Mouse (Mus musculus) lung, embryonic 16.5 days (tissue): ENCODE data around the gene Dpysl5. TPM values are rescaled to one million over a fixed set of nuclear protein-coding genes. Genes with fewer than 3 reads are reported as not detected.
A peak's percentile ranks its signal among the peaks of the same experiment; 100 is the strongest.

ENCODE experiments used
- ATAC-seq: fragments of 200-750 bp; cut with Nextera tagmentation; 2 replicates; pipeline ENCODE4 v1.8.0; 2017; ENCODE audit warnings: low read depth, mild to moderate bottlenecking, moderate library complexity
- H3K27ac ChIP-seq: fragments of 300-500 bp; sonication (generic); 2 replicates; pipeline ENCODE4 v1.5.1; 2014; ENCODE audit warnings: mild to moderate bottlenecking, control low read depth, low read length
- H3K27me3 ChIP-seq: fragments of 300-500 bp; sonication (generic); 2 replicates; pipeline ENCODE4 v1.6.1; 2014; ENCODE audit warnings: low read depth, low read length, mixed read lengths; ENCODE audit not compliant: control insufficient read depth, insufficient read depth
- H3K36me3 ChIP-seq: fragments of 300-500 bp; sonication (generic); 2 replicates; pipeline ENCODE4 v1.6.1; 2014; ENCODE audit warnings: low read length; ENCODE audit not compliant: control insufficient read depth, insufficient read depth
- H3K4me1 ChIP-seq: fragments of 300-500 bp; sonication (generic); replicated peaks from 2 replicates; pipeline ENCODE4 v1.6.1; 2014; ENCODE audit warnings: low read length, mixed read lengths; ENCODE audit not compliant: control insufficient read depth, insufficient read depth
- H3K4me2 ChIP-seq: fragments of 300-500 bp; sonication (generic); 2 replicates; pipeline ENCODE4 v1.6.1; 2014; ENCODE audit warnings: low read depth, low read length, control low read depth
- H3K4me3 ChIP-seq: fragments of 300-500 bp; sonication (generic); 2 replicates; pipeline ENCODE4 v1.5.1; 2014; ENCODE audit warnings: mild to moderate bottlenecking, low read length, control low read depth
- H3K9ac ChIP-seq: fragments of 300-500 bp; sonication (generic); 2 replicates; pipeline ENCODE4 v1.6.1; 2014; ENCODE audit warnings: low read length, control low read depth
- H3K9me3 ChIP-seq: fragments of 300-500 bp; sonication (generic); 2 replicates; pipeline ENCODE4 v1.6.1; 2016; ENCODE audit warnings: low read length; ENCODE audit not compliant: control insufficient read depth
- WGBS: fragments of 180-500 bp; shearing (Covaris S2); extraction: QIAGEN DNeasy Blood & Tissue Kit; methylation state at CpG from one replicate; pipeline ENCODE4 v1.1.7; 2014; 5-methylcytosine and 5-hydroxymethylcytosine counted together
- polyA plus RNA-seq: library from polyadenylated mRNA; unstranded; fragments of >200 nt; fragmentation: Nextera tagmentation; extraction: Ambion mirVana; gene quantifications from 2 replicates; pipeline ENCODE4 v1.2.1, GENCODE M21; 2015

Dpysl5 gene
- polyA plus RNA-seq, 1 experiment from 2014 or later, result 4.7 TPM

DNA sequence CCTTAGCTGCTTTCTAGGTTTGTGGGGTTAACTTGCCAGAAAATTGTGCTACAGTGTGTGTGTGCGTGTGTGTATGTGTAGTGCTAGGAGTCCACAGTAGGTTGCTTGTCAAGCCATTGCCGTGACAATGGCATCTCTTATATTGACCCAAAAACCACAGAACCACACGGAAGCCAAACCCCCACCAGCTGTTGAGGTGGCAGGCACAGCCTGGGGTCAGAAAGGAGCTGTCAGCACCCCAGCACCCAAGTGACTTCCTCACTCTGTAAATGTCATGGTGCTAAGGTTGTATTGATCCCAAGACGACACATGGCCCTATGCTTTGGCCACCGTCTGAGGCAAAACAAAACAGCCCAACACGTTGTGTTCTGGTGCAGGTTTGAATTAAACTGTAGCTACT lies 87.6 kb downstream of the Dpysl5 start:
- no peak overlapping the region for H3K4me2 ChIP-seq
- H3K9me3 ChIP-seq, result no peaks in the 10 kb centered on the region
- H3K36me3 ChIP-seq, result no peaks in the 10 kb centered on the region
- 58% methylated on average over 6 of the region's 6 CpGs for WGBS
- H3K9ac ChIP-seq, result no peak overlapping the region
- no peaks in the 10 kb centered on the region for H3K27me3 ChIP-seq
- H3K27ac ChIP-seq, result no peak overlapping the region
- H3K4me1 ChIP-seq, result peaks cover 25% of the 10 kb centered on the region; the same call in 1 of the 2 replicates
- ATAC-seq, result no peak
- H3K4me3 ChIP-seq, result no peak overlapping the region

DNA sequence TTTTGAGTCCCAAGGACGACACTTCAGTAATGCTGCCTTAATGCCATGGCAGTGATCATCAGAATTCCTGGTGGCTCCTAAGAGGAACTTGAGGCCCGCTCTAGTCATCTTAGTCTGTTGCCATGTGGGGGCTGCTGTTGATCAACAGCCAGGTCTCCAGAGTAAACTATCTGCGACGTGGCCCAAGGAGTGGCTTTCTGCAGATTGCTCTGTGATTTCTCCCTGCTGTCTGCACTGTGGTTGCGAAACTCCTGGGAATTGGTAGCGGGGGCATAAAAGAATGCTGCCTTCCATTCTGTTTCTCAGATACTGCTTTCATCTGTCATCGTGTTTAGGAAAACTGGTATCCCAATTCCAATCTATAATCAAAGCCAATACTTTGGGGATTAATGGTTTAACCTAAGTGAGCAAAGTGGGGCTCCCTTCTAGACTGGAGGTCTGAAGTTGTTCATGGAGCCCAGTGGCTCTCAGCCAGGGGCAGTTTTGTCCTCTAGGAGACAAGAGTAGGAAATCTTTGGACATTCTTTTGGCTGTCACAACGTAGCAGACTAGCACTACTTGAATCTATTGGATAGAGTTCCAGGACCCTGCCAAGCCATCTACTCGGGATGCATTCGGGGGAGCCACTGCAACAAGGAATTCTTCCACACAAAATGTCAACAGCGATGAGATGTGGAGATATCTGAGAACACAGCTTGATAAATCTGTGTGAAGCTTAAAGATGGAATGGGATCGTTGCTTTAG lies 91.5 kb downstream of the Dpysl5 start:
- Histone ChIP-seq H3K9ac (0 out of 2 replicates have a peak overlapping the region, but pooled peaks have one; percentile 39), H3K27me3 (no peaks in the 10 kb centered on the region)

GRCm38 (mm10) chr5:30806106-30806505 lies 94.7 kb downstream of the Dpysl5 start:
- H3K27ac ChIP-seq, result no peak overlapping the region
- no peak overlapping the region for H3K4me3 ChIP-seq
- H3K4me1 ChIP-seq, result peaks cover 9% of the 10 kb centered on the region; the same call in 1 of the 2 replicates
- H3K9me3 ChIP-seq, result no peaks in the 10 kb centered on the region
- no peak overlapping the region for H3K9ac ChIP-seq
- H3K27me3 ChIP-seq, result no peaks in the 10 kb centered on the region
- H3K4me2 ChIP-seq, result no peak overlapping the region
- WGBS, result 3% methylated on average over 3 of the region's 3 CpGs
- no peaks in the 10 kb centered on the region for H3K36me3 ChIP-seq
- peak; percentile 82; the same call in 1 of the 2 replicates for ATAC-seq

More for the DNA sequence above, 91.5 kb downstream of the Dpysl5 start:
- Histone ChIP-seq H3K4me1 (peaks cover 20% of the 10 kb centered on the region; the same call in 1 of the 2 replicates), H3K36me3 (no peaks in the 10 kb centered on the region), H3K27ac (peak overlapping the region; percentile 58), H3K4me2 (no peak overlapping the region), H3K4me3 (no peak overlapping the region), H3K9me3 (no peaks in the 10 kb centered on the region)
- ATAC-seq, result peak; percentile 64; the same call in 1 of the 2 replicates
- 48% methylated on average over 12 of the region's 12 CpGs for WGBS

DNA sequence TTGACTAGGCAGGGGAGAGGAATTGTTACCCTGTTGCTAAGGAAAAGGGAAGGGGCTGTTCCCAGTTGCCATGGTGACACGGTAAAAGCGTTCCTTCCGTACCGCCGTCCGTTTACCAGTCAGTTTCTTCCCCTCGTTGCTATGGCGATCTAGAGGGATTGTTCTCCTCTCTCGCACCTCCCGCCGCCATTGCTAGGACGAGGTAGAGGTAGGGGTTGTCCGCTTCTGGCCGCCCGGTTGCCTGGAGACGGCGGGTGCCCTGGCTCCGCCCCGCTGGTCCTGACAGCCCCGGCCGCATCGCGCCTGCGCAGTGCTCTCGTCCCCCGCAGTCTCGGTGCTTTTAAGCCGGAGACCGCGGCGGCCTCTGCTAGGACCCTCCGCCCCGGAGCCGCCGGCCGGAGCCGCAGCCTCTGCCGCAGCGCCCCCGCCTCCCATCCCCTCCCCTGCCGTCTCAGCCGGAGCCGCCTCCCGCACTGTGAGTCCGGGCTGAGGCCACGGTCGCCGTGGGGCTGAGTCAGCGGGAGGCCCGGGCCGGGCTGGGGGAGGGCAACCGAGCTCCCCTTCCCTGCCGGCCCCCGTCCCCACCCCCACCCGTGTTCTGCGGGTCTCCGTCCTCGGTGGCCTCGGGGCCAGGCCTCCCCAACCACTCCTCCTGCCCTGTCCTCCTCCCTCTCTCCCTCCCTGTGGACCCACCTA lies 103.2 kb downstream of the Dpysl5 start, which contains the start of gene Mapre3:
Gene Mapre3 (plus strand): TSS at position 218 of the 696 bp plus-strand sequence.
- Histone ChIP-seq H3K27me3 (no peaks in the 10 kb centered on the region), H3K4me3 (peak within 1 kb of the TSS; percentile 78), H3K9ac (peak within 1 kb of the TSS; percentile 80), H3K4me2 (peak within 1 kb of the TSS; percentile 82), H3K27ac (peak within 1 kb of the TSS; percentile 30; the same call in 1 of the 2 replicates), H3K9me3 (no peaks in the 10 kb centered on the region), H3K36me3 (no peaks in the 10 kb centered on the region), H3K4me1 (peaks cover 15% of the 10 kb centered on the region)
- WGBS, result under 1% methylated on average over 59 of the region's 59 CpGs
- ATAC-seq, result peak; percentile 95

DNA sequence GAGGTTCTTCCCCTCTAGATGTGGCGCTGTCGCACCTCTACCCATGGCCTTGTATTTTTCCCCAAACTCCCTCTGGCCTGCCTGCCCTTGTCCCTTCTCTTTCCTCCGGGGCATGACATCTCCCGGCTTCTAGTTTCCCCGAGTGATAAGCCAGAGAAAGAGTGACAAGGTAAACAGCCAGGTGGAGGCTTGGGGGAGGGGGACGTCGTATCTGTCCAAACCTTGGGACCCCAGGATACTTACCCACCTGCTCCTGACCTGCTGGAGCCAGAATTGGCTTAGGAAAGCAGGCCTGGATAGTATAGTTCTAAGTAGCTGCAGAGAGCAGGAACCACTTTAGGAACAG lies 103.7 kb downstream of the Dpysl5 start:
- Histone ChIP-seq H3K9ac (peak overlapping the region; percentile 80), H3K27me3 (no peaks in the 10 kb centered on the region), H3K4me1 (peaks cover 15% of the 10 kb centered on the region), H3K4me3 (peak overlapping the region; percentile 78), H3K4me2 (peak overlapping the region; percentile 82), H3K27ac (no peak overlapping the region), H3K36me3 (no peaks in the 10 kb centered on the region), H3K9me3 (no peaks in the 10 kb centered on the region)
- 2% methylated on average over 7 of the region's 7 CpGs for WGBS
- no peak for ATAC-seq

DNA sequence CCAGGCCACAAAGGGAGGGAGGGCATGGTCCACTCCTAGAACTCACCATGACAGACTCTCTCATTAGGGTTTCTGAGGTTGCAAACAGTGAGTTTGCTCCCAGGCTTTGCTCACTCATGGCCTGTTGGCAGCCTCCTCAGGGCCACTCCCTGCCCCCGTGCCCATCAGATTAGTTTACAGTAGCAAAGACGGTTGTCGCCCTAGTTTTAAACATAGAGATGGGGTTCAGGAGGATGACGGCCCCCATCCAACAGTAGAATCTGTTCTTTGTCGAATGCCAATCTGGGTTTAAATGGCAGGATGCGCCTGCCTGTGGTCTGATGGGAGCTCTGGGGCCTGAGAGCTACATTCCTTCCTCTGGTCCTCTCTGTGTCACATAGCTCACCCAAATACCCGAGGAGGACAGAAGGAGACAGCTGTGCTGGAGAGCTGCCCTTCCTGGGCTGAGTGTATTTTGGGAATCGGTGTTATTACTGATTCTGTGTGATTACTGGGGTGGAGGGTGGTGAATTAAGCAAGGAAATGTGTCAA lies 105.0 kb downstream of the Dpysl5 start:
- Histone ChIP-seq H3K9ac (no peak overlapping the region), H3K36me3 (no peaks in the 10 kb centered on the region), H3K27me3 (no peaks in the 10 kb centered on the region), H3K4me2 (no peak overlapping the region), H3K4me3 (no peak overlapping the region), H3K4me1 (peaks cover 15% of the 10 kb centered on the region), H3K27ac (no peak overlapping the region), H3K9me3 (no peaks in the 10 kb centered on the region)
- 43% methylated on average over 8 of the region's 8 CpGs for WGBS
- no peak for ATAC-seq

DNA sequence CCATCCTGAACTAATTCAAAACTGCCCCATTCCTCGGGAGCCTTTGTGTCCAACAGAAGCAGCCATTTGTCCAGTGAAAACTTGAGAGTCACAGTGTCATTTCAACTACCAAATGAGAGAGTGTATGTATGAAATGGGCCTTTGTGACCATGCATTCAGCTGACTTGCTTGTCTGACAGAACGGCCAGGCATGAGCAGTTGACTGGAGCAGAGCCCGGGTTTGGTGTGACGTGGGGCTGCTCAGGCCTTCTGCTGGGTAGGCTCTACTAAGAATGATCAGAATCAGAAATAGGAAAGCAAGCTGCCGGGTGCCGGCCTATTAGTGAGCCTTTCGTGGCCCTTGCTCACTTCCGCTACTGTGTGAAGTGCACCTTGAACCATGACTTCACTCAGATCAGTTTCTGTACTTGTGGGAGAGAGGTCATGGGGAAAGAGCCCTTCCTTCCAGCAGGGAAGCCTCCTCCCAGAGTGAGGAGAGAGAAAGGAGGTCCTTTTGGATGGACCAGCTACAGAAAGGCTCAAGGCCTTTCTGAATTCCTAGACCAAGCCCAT lies 107.5 kb downstream of the Dpysl5 start:
- no peak for ATAC-seq
- H3K4me3 ChIP-seq, result no peak overlapping the region

GRCm38 (mm10) chr5:30822689-30823088 lies 111.3 kb downstream of the Dpysl5 start:
- no peak overlapping the region for H3K4me3 ChIP-seq
- no peak for ATAC-seq
- H3K9me3 ChIP-seq, result no peaks in the 10 kb centered on the region
- no peak overlapping the region for H3K27ac ChIP-seq
- WGBS, result 58% methylated on average over 5 of the region's 5 CpGs
- H3K4me1 ChIP-seq, result no peaks in the 10 kb centered on the region
- no peak overlapping the region for H3K4me2 ChIP-seq
- no peaks in the 10 kb centered on the region for H3K36me3 ChIP-seq
- H3K27me3 ChIP-seq, result no peaks in the 10 kb centered on the region
- H3K9ac ChIP-seq, result no peak overlapping the region

More for the DNA sequence above, 107.5 kb downstream of the Dpysl5 start:
- no peaks in the 10 kb centered on the region for H3K27me3 ChIP-seq
- no peak overlapping the region for H3K4me2 ChIP-seq
- H3K9ac ChIP-seq, result no peak overlapping the region
- H3K27ac ChIP-seq, result no peak overlapping the region
- peaks cover 14% of the 10 kb centered on the region for H3K4me1 ChIP-seq
- H3K36me3 ChIP-seq, result no peaks in the 10 kb centered on the region
- 91% methylated on average over 8 of the region's 8 CpGs for WGBS
- no peaks in the 10 kb centered on the region for H3K9me3 ChIP-seq

DNA sequence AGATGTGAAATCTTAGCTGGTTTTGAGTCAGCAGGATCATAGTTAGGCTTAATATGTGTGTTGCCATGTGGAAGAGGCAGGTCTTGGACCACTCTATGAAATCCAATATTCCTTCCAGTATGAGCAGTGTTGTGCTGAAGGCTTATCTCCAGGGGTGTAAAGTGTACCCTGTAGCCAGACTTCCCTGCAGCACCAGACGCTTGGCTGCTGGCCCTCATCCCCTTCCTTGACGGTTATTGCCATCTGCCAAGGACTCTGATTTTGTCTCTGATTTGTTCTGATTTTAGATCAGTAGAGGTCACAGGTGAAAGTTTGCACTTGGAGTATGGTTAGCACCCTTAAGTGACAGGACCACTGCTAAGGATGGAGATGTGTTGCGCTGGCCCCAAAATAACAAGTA lies 111.7 kb downstream of the Dpysl5 start:
- 80% methylated on average over 3 of the region's 3 CpGs for WGBS

More for the DNA sequence above, 111.7 kb downstream of the Dpysl5 start:
- Histone ChIP-seq H3K4me3 (no peak overlapping the region), H3K27me3 (no peaks in the 10 kb centered on the region), H3K4me2 (no peak overlapping the region), H3K9me3 (no peaks in the 10 kb centered on the region), H3K27ac (no peak overlapping the region), H3K36me3 (no peaks in the 10 kb centered on the region), H3K4me1 (no peaks in the 10 kb centered on the region), H3K9ac (no peak overlapping the region)
- ATAC-seq, result no peak
